Mouse (Mus musculus) ES-E14 (cell line): Measurements from ENCODE around the gene Rad1. TPM values are rescaled to one million over a fixed set of nuclear protein-coding genes. Genes with fewer than 3 reads are reported as not detected.

Source experiments
- DNase-seq: peaks from one replicate; pipeline ENCODE4 v3.0.0-alpha.2; 2013; ENCODE audit warnings: low read depth, low spot score
- H3K27ac ChIP-seq: 2 replicates; pipeline ENCODE4 v1.5.1; 2012; ENCODE audit warnings: low read depth, mild to moderate bottlenecking, low read length, moderate library complexity, mixed read lengths; ENCODE audit not compliant: poor library complexity, insufficient read depth, severe bottlenecking
- H3K36me3 ChIP-seq: 2 replicates; pipeline ENCODE4 v1.6.1; 2012; ENCODE audit warnings: mild to moderate bottlenecking, low read length, moderate library complexity, mixed read lengths; ENCODE audit not compliant: control insufficient read depth, poor library complexity, insufficient read depth, severe bottlenecking
- H3K4me1 ChIP-seq, 2 experiments: fragments of 150-350 bp in 1 of 2; sonication (generic) in 1 of 2; 2 replicates each; pipeline ENCODE4 v1.6.1; 2012; ENCODE audit warnings: low read length in 2 of 2, mild to moderate bottlenecking in 1 of 2, mixed read lengths in 1 of 2; ENCODE audit not compliant: control insufficient read depth in 2 of 2, insufficient read depth in 2 of 2, poor library complexity in 1 of 2
- H3K4me3 ChIP-seq, 2 experiments: fragments of 150-350 bp in 1 of 2; sonication (generic) in 1 of 2; 2 replicates each; pipeline ENCODE4 v1.5.1; 2012; ENCODE audit warnings: low read length in 2 of 2, low read depth in 1 of 2, mild to moderate bottlenecking in 1 of 2, mixed read lengths in 1 of 2; ENCODE audit not compliant: insufficient read depth in 1 of 2, poor library complexity in 1 of 2, severe bottlenecking in 1 of 2
- H3K9ac ChIP-seq: 2 replicates; pipeline ENCODE4 v1.6.1; 2012; ENCODE audit warnings: low read depth, mild to moderate bottlenecking, low read length, mixed read lengths; ENCODE audit not compliant: poor library complexity, insufficient read depth, severe bottlenecking
- H3K9me3 ChIP-seq: fragments of 150-350 bp; sonication (generic); 2 replicates; pipeline ENCODE4 v1.6.1; 2012; ENCODE audit warnings: low read depth, mild to moderate bottlenecking, low read length; ENCODE audit not compliant: control insufficient read depth, insufficient read depth
- CHD2 ChIP-seq: IDR thresholded peaks from 2 replicates; pipeline ENCODE4 v1.6.1; 2014; ENCODE audit warnings: mild to moderate bottlenecking, low read depth, low read length, inconsistent platforms
- HCFC1 ChIP-seq: IDR thresholded peaks from 2 replicates; pipeline ENCODE4 v1.6.1; 2012; ENCODE audit warnings: low read length, inconsistent platforms, borderline replicate concordance; ENCODE audit not compliant: insufficient read depth
- MAFK ChIP-seq: IDR thresholded peaks from 2 replicates; pipeline ENCODE4 v1.6.1; 2014; ENCODE audit warnings: mild to moderate bottlenecking, low read depth, low read length, inconsistent platforms; ENCODE audit not compliant: insufficient read depth
- ZC3H11A ChIP-seq: IDR thresholded peaks from 2 replicates; pipeline ENCODE4 v1.6.1; 2012; ENCODE audit warnings: low read depth, mild to moderate bottlenecking, inconsistent platforms, low read length, borderline replicate concordance
- ZNF384 ChIP-seq: IDR thresholded peaks from 2 replicates; pipeline ENCODE4 v1.6.1; 2012; ENCODE audit warnings: low read depth, low read length, inconsistent platforms
- in situ Hi-C, 2 experiments: fragments of 600-800 bp; cut with MboI; formaldehyde crosslinking; loops; one replicate each; pipeline ENCODE4 v1.15.1; 2025; ENCODE audit warnings: low sequenced_read_pairs in 2 of 2, inconsistent platforms in 1 of 2; ENCODE audit not compliant: unreplicated experiment in 2 of 2
- total RNA-seq: library from RNA; depleted of rRNA; stranded (reverse); fragments of 300-350 nt; gene quantifications from 2 replicates; pipeline ENCODE4 v1.2.3, GENCODE M21; 2012

Gene Rad1
- total RNA-seq, 1 experiment: 36.6 TPM

GRCm38 (mm10) chr15:10499593-10499992 is 13.8 kb downstream of the Rad1 start:
- no peak for DNase-seq
- H3K4me3 ChIP-seq: no peak overlapping the region
- TF ChIP-seq ZC3H11A: no peak
- TF ChIP-seq MAFK: no peak
- no peak for TF ChIP-seq HCFC1
- no peak for TF ChIP-seq CHD2
- TF ChIP-seq ZNF384: no peak
- H3K9me3 ChIP-seq: no peaks in the 10 kb centered on the region
- in situ Hi-C loops: loop anchor here (10.0 to 25.0 kb wide), 2 partner anchors 375 to 888 kb away; partner anchors contain the start of gene Tars (in 1 of the 2)
- H3K36me3 ChIP-seq: peaks cover 9% of the 10 kb centered on the region
- H3K27ac ChIP-seq: no peak overlapping the region
- H3K4me1 ChIP-seq: peaks cover 7 to 8% of the 10 kb centered on the region in 2 experiments; a peak in 3 of 4 replicates
- H3K9ac ChIP-seq: no peak overlapping the region

GRCm38 (mm10) chr15:10500035-10500434 is 14.2 kb downstream of the Rad1 start:
- Histone ChIP-seq H3K4me3 (no peak overlapping the region), H3K9ac (no peak overlapping the region), H3K4me1 (peaks cover 7 to 8% of the 10 kb centered on the region in 2 experiments; a peak in 3 of 4 replicates), H3K36me3 (peaks cover 8% of the 10 kb centered on the region), H3K9me3 (no peaks in the 10 kb centered on the region), H3K27ac (no peak overlapping the region)
- TF ChIP-seq CHD2: no peak
- TF ChIP-seq ZNF384: no peak
- no peak for TF ChIP-seq MAFK
- TF ChIP-seq HCFC1: no peak
- TF ChIP-seq ZC3H11A: no peak
- in situ Hi-C loops: loop anchor here in 1 of 2 experiments (25.0 kb wide), 1 partner anchor 387 kb away; no protein-coding TSS in a partner anchor
- DNase-seq: no peak

- Histone ChIP-seq H3K4me3 (no peak overlapping the region), H3K9ac (no peak overlapping the region), H3K9me3 (no peaks in the 10 kb centered on the region), H3K36me3 (peaks cover 3% of the 10 kb centered on the region), H3K4me1 (peaks cover 5 to 8% of the 10 kb centered on the region in 2 experiments; a peak in 3 of 4 replicates), H3K27ac (no peak overlapping the region)
- DNase-seq: no peak
- TF ChIP-seq ZC3H11A (peak; percentile 96), CHD2 (no peak)
- in situ Hi-C loops: loop anchor here in 1 of 2 experiments (25.0 kb wide), 1 partner anchor 386 kb away; no protein-coding TSS in a partner anchor
Observed at GRCm38 (mm10) chr15:10500838-10501719, 15.3 kb downstream of the Rad1 start.

GRCm38 (mm10) chr15:10506099-10506498 is 20.3 kb downstream of the Rad1 start:
- Histone ChIP-seq H3K4me1 (no peaks in the 10 kb centered on the region), H3K9me3 (no peaks in the 10 kb centered on the region), H3K27ac (no peak overlapping the region), H3K4me3 (no peak overlapping the region), H3K9ac (no peak overlapping the region), H3K36me3 (no peaks in the 10 kb centered on the region)
- in situ Hi-C loops: loop anchor here in 1 of 2 experiments (25.0 kb wide), 1 partner anchor 381 kb away; no protein-coding TSS in a partner anchor
- TF ChIP-seq HCFC1: no peak
- TF ChIP-seq ZNF384: no peak
- no peak for TF ChIP-seq CHD2
- no peak for TF ChIP-seq ZC3H11A
- TF ChIP-seq MAFK: no peak
- DNase-seq: no peak
